9 mouse cellular contexts compared by ENCODE assay signal in genomic region chr11:18749265-18750079, GRCm38 (mm10).
DNase-seq lines count a peak whose midpoint lies in the region; ATAC-seq and TF ChIP-seq lines count a peak whose summit lies in the region.
"Had no signal": no experiment of that assay in that cellular context is flagged by ENCODE, and none has a peak within 500 bp of the region (broad histone marks: within the 10 kb centered on the region; RNA-seq: fewer than 3 reads in every experiment).

No protein-coding gene starts in this region.

- TF ChIP-seq CTCF in olfactory bulb, adult 2 months (IDR thresholded peaks at IDR 0.05; ENCODE audit: insufficient read depth, low read depth, low read length), result no peak

- H3K9ac ChIP-seq in kidney, embryonic 16.5 days (replicated peaks; ENCODE audit: low read length), result peak overlapping the region; percentile 28; the same call in 1 of the 2 replicates
- no peak overlapping the region for H3K9ac ChIP-seq in embryonic facial prominence, embryonic 12.5 days
- H3K9ac ChIP-seq in limb, embryonic 11.5 days (ENCODE audit: low read length), result no peak overlapping the region

- no peaks in the 10 kb centered on the region for H3K27me3 ChIP-seq in kidney, embryonic 16.5 days (ENCODE audit: insufficient read depth, low read length)
- no peaks in the 10 kb centered on the region for H3K27me3 ChIP-seq in embryonic facial prominence, embryonic 12.5 days
- peaks cover 10% of the 10 kb centered on the region for H3K27me3 ChIP-seq in limb, embryonic 11.5 days (ENCODE audit: control insufficient read depth, insufficient read depth, low read length)

- no peak for ATAC-seq in kidney, embryonic 16.5 days (ENCODE audit: low FRiP score, low TSS enrichment)
- ATAC-seq in embryonic facial prominence, embryonic 12.5 days (ENCODE audit: insufficient number of reproducible peaks, insufficient read depth, low FRiP score, low TSS enrichment), result no peak
- ATAC-seq in limb, embryonic 11.5 days (ENCODE audit: insufficient number of reproducible peaks, low FRiP score, low TSS enrichment, low read depth), result no peak

- no peaks in the 10 kb centered on the region for H3K9me3 ChIP-seq in kidney, embryonic 16.5 days (ENCODE audit: low read length)
- no peaks in the 10 kb centered on the region for H3K9me3 ChIP-seq in embryonic facial prominence, embryonic 12.5 days
- H3K9me3 ChIP-seq in limb, embryonic 11.5 days (ENCODE audit: control insufficient read depth, low read length), result no peaks in the 10 kb centered on the region

- DNase-seq in kidney, postnatal 10 days, result no peak
- DNase-seq in limb, embryonic 11.5 days (ENCODE audit: low spot score), result peak; percentile 32
- no peak for DNase-seq in right cerebral cortex, postnatal 4 days
- no peak for DNase-seq in heart, adult 11 months
- DNase-seq: adrenal gland, adult 8-10 months; lung, adult 18-20 months had no signal

- 22% methylated on average over 9 of the region's 9 CpGs for WGBS in kidney, embryonic 16.5 days
- WGBS in embryonic facial prominence, embryonic 12.5 days, result 36% methylated on average over 9 of the region's 9 CpGs
- WGBS in limb, embryonic 11.5 days, result 16% methylated on average over 9 of the region's 9 CpGs
- WGBS in olfactory bulb, adult 2 months, result 50% methylated on average over 9 of the region's 9 CpGs

- H3K4me1 ChIP-seq in kidney, embryonic 16.5 days (ENCODE audit: insufficient read depth, low read length), result peaks cover 46% of the 10 kb centered on the region
- H3K4me1 ChIP-seq in embryonic facial prominence, embryonic 12.5 days, result peaks cover 45% of the 10 kb centered on the region
- peaks cover 24% of the 10 kb centered on the region for H3K4me1 ChIP-seq in limb, embryonic 11.5 days (ENCODE audit: control insufficient read depth, insufficient read depth, low read length)
- H3K4me1 ChIP-seq in olfactory bulb, adult 2 months (ENCODE audit: control insufficient read depth, insufficient read depth, low read length), result 0 out of 2 replicates have a peak, but pooled peaks cover 2% of the 10 kb centered on the region

- H3K4me2 ChIP-seq in kidney, embryonic 16.5 days (replicated peaks; ENCODE audit: low read depth, low read length), result peak overlapping the region; percentile 36
- no peak overlapping the region for H3K4me2 ChIP-seq in embryonic facial prominence, embryonic 12.5 days (replicated peaks)
- H3K4me2 ChIP-seq in limb, embryonic 11.5 days (ENCODE audit: low read depth, severe bottlenecking), result no peak overlapping the region

- H3K36me3 ChIP-seq in kidney, embryonic 16.5 days (ENCODE audit: insufficient read depth, low read length), result no peaks in the 10 kb centered on the region
- H3K36me3 ChIP-seq in embryonic facial prominence, embryonic 12.5 days, result no peaks in the 10 kb centered on the region
- no peaks in the 10 kb centered on the region for H3K36me3 ChIP-seq in limb, embryonic 11.5 days (ENCODE audit: control insufficient read depth, insufficient read depth, low read length)

- H3K4me3 ChIP-seq in kidney, embryonic 16.5 days (ENCODE audit: low read length), result no peak overlapping the region; the same call in 1 of the 2 replicates
- H3K4me3 ChIP-seq in embryonic facial prominence, embryonic 12.5 days, result no peak overlapping the region
- no peak overlapping the region for H3K4me3 ChIP-seq in limb, embryonic 11.5 days (ENCODE audit: low read depth, low read length)
- H3K4me3 ChIP-seq in olfactory bulb, adult 2 months (ENCODE audit: insufficient read depth, low read depth, low read length), result no peak overlapping the region

- peak overlapping the region; percentile 89 for H3K27ac ChIP-seq in kidney, embryonic 16.5 days (ENCODE audit: low read length)
- 0 out of 2 replicates have a peak overlapping the region, but pooled peaks have one; percentile 61 for H3K27ac ChIP-seq in embryonic facial prominence, embryonic 12.5 days
- H3K27ac ChIP-seq in limb, embryonic 11.5 days (replicated peaks; ENCODE audit: low read depth, low read length), result no peak overlapping the region
- peak overlapping the region; percentile 83; the same call in 1 of the 2 replicates for H3K27ac ChIP-seq in olfactory bulb, adult 2 months (ENCODE audit: insufficient read depth, low read depth, low read length)

- no peak for TF ChIP-seq POLR2A in olfactory bulb, adult 2 months (IDR thresholded peaks at IDR 0.05; ENCODE audit: insufficient read depth, low read depth, low read length)
